Mouse (Mus musculus): Measurements from ENCODE around the gene Lipc.
A peak's percentile ranks its signal among the peaks of the same experiment; 100 is the strongest.

- TF ChIP-seq CTCF (IDR thresholded peaks at IDR 0.05) (0 out of 2 replicates have a peak, but pooled peaks have one; percentile 5), POLR2A (IDR thresholded peaks at IDR 0.05; ENCODE audit: insufficient read depth, low read depth, low read length) (no peak; the same call in 1 of the 2 replicates), EP300 (IDR thresholded peaks at IDR 0.05; ENCODE audit: insufficient read depth, low read depth, low read length) (no peak)
Observed at GRCm38 (mm10) chr9:70910351-70910750, 41.7 kb downstream of the Lipc start.
